Mouse (Mus musculus): Measurements from ENCODE around the gene Tbc1d4.

DNA sequence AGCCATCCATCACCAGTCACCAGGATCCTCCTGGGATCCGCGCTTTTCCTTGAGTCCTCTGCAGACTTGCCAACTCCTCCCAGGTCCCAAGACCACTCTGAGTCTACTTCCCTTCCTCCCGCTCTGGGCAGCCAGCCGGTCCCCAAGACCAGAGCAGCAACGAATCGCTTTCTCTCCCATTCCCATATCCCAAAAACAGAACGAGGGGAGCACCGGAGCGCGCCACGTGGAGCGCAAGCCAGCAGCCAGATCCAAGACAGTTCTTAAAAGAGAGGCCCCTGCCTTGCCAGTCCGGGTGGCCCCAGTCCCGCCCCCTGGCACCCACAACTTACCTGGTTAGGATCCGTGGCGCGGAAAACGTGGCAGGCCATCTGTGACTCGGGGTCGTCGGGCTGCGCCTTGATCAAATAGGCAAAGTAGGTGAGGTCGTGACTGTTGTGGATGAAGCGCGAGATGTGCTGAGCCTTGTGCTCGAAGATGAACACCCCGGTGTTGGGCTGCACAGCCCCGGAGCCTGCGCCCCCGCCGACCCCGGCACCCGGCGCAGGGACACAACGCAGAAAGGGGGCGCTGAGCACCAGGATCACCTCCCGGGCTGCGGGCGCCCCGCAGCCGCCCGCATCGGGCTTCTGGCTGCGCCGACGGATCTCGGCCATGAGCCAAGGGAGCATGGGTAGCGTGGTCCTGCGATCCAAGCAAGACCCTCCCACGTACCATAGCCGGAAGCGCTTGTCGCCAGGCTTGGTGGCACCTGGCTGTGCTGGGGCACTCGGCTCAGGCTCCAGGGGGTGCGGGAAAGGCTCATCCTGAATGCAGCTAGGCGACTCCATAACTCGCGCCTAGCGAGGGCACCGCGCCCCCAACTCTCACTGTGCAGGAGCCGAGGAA is 1.1 kb downstream of the Tbc1d4 start:
- TF ChIP-seq POLR2A (IDR thresholded peaks at IDR 0.05; ENCODE audit: insufficient read length, low read depth) (no peak), E2F4 (IDR thresholded peaks at IDR 0.05; ENCODE audit: insufficient read depth) (no peak), MYOG (IDR thresholded peaks at IDR 0.05; ENCODE audit: control insufficient read depth in 1 of 3, insufficient read depth in 1 of 3, insufficient read length in 2 of 3, low read depth in 2 of 3) (no peak), MYOD1 (IDR thresholded peaks at IDR 0.05; ENCODE audit: control insufficient read depth in 1 of 3, insufficient read length in 2 of 3, low read depth in 2 of 3) (no peak)

Measured in myocyte (in vitro differentiated cells).